Mouse (Mus musculus) hindbrain, embryonic 16.5 days (tissue): ENCODE measurements at regions not wholly inside any gene's neighbourhood (a gene's known extent, or its start where the extent isn't known, plus 50 kb on each side); places are given as distances from the start of the nearest gene placed in this dataset.
A peak's percentile ranks its signal among the peaks of the same experiment; 100 is the strongest.

Experiments
- ATAC-seq: fragments of 200-750 bp; cut with Nextera tagmentation; 2 replicates; pipeline ENCODE4 v1.8.0; 2017; ENCODE audit warnings: moderate TSS enrichment, moderate library complexity
- H3K27ac ChIP-seq: fragments of 300-500 bp; sonication (generic); 2 replicates; pipeline ENCODE4 v1.5.1; 2014; ENCODE audit warnings: low read depth, mild to moderate bottlenecking, control low read depth, low read length, moderate library complexity
- H3K27me3 ChIP-seq: fragments of 300-500 bp; sonication (generic); replicated peaks from 2 replicates; pipeline ENCODE4 v1.6.1; 2014; ENCODE audit warnings: low read length; ENCODE audit not compliant: control insufficient read depth, insufficient read depth
- H3K36me3 ChIP-seq: fragments of 300-500 bp; sonication (generic); 2 replicates; pipeline ENCODE4 v1.6.1; 2014; ENCODE audit warnings: mild to moderate bottlenecking, low read length, moderate library complexity, mixed read lengths; ENCODE audit not compliant: control insufficient read depth, insufficient read depth
- H3K4me1 ChIP-seq: fragments of 300-500 bp; sonication (generic); 2 replicates; pipeline ENCODE4 v1.6.1; 2014; ENCODE audit warnings: low read depth, low read length; ENCODE audit not compliant: control insufficient read depth, insufficient read depth
- H3K4me2 ChIP-seq: fragments of 300-500 bp; sonication (generic); 2 replicates; pipeline ENCODE4 v1.6.1; 2014; ENCODE audit warnings: mild to moderate bottlenecking, low read length, control low read depth, moderate library complexity
- H3K4me3 ChIP-seq: fragments of 300-500 bp; sonication (generic); 2 replicates; pipeline ENCODE4 v1.5.1; 2014; ENCODE audit warnings: mild to moderate bottlenecking, low read length, control low read depth, moderate library complexity
- H3K9ac ChIP-seq: fragments of 300-500 bp; sonication (generic); 2 replicates; pipeline ENCODE4 v1.6.1; 2014; ENCODE audit warnings: low read depth, mild to moderate bottlenecking, control low read depth, low read length, moderate library complexity
- H3K9me3 ChIP-seq: fragments of 300-500 bp; sonication (generic); 2 replicates; pipeline ENCODE4 v1.6.1; 2014; ENCODE audit warnings: mild to moderate bottlenecking, low read length, moderate library complexity; ENCODE audit not compliant: control insufficient read depth
- WGBS: fragments of 180-500 bp; shearing (Covaris S2); extraction: QIAGEN DNeasy Blood & Tissue Kit; methylation state at CpG from one replicate; pipeline ENCODE4 v1.1.7; 2014; 5-methylcytosine and 5-hydroxymethylcytosine counted together

DNA sequence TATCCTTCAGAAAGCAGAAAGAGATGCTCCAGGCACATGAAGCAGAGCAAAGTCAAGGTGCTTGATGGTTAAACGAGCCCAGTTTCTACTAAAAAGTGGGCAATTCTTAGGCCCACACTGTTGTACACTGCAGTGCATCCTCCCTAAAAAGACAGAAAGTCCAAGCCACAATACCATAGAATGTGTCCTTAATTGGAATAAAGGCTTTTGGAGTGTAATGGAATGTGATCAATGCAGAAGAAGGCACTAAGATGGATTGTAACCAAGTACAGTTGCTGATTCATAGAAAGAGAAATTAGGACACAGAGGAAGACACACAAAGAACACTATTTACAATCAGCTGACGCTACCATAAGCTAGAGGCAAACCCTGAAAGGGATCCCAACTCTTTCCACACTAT is 201.3 kb downstream of the Cpe start:
- Histone ChIP-seq H3K27ac (no peak overlapping the region), H3K4me3 (no peak overlapping the region), H3K9ac (no peak overlapping the region), H3K36me3 (no peaks in the 10 kb centered on the region), H3K4me2 (no peak overlapping the region), H3K9me3 (no peaks in the 10 kb centered on the region), H3K27me3 (no peaks in the 10 kb centered on the region), H3K4me1 (no peaks in the 10 kb centered on the region; the same call in 1 of the 2 replicates)
- ATAC-seq: no peak
- 96% methylated on average over 2 of the region's 2 CpGs for WGBS

DNA sequence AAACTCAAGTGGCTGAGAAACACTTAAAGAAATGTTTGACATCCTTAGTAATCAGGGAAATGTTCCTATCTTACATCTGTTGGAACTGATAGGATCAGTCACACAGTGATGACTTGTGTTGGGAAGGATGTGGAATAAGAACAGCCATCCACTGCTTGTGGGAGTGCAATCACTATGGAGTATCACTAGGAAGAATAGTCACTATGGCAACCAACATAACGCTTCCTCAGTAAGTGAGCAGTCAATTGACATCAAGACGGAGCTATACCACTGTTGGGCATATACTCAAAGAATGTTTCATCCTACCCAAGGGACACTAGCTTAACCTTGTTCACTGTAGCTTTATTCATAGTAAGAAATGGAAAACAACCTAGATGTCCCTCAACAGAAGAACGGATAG is 204.8 kb downstream of the Cpe start:
- 60% methylated on average over 3 of the region's 3 CpGs for WGBS
- no peak for ATAC-seq
- H3K4me3 ChIP-seq: no peak overlapping the region
- no peak overlapping the region for H3K9ac ChIP-seq
- no peaks in the 10 kb centered on the region for H3K4me1 ChIP-seq
- no peak overlapping the region for H3K27ac ChIP-seq
- H3K27me3 ChIP-seq: no peaks in the 10 kb centered on the region
- no peak overlapping the region for H3K4me2 ChIP-seq
- H3K36me3 ChIP-seq: no peaks in the 10 kb centered on the region
- H3K9me3 ChIP-seq: no peaks in the 10 kb centered on the region

DNA sequence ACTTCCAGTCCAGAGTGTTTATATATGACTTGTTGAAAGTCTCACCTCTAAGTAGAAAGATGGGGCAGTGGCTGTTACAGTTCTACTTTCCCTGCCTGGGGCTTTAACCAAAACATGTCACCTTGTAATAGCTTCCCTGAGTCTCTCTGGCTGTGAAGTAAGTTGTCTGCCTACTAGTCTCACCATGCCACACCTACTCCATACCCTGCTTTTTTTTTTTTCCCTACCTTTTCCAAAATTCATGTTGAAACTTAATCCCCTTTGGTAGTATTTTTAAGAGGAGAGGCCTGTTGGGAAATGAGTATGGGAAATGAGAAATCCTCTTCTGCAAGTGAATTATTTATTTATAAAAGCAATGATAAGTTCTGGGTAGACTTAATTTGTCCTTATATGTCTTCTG is 219.6 kb downstream of the Cpe start:
- H3K36me3 ChIP-seq: no peaks in the 10 kb centered on the region
- no peaks in the 10 kb centered on the region for H3K27me3 ChIP-seq
- no peak overlapping the region for H3K9ac ChIP-seq
- H3K9me3 ChIP-seq: no peaks in the 10 kb centered on the region
- no peak overlapping the region for H3K4me3 ChIP-seq
- H3K4me1 ChIP-seq: no peaks in the 10 kb centered on the region
- H3K27ac ChIP-seq: no peak overlapping the region
- no peak for ATAC-seq
- H3K4me2 ChIP-seq: no peak overlapping the region

DNA sequence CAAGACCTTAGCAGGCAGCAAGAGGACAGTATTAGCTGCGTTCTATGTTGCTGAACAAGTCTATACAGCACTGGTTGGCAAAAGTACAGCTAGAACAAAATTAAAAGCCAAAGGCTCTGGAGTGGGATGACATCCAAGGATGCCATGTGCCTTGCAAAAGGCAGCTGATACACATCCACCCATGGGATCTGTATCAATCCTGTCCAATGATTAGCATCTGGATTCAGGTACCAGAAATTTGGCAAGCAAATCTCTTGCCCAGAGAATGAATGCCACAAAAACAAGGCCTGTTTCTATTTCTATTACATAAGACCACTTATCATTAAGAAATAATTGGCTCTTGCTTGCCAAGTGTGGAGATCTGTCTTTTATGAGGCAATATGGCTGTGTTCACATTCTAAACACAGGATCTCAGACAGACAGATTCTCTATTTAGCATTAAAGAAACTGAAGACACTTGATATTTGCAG is 220.0 kb downstream of the Cpe start:
- 71% methylated on average over 1 of the region's 1 CpGs for WGBS
- ATAC-seq: peak; percentile 70; the same call in 1 of the 2 replicates

DNA sequence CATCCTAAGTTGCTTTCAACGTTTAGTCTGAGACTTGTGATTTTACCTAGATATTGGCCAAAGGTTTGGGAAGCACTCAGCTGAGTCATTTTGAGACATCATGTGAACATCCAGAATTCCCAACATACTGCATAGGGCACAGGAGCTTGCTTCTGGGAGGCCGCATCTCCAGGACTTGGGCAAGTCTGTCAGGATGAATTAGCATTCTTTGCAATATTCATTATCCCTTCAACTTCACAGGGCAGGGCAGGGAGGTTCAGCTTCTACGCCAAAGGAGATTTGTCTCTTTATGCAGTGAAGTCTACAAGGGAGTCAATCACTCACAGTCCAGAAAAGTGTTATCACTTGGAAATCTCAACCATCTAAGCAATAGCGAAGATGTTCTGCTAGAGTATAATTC is 231.7 kb downstream of the Cpe start:
- H3K27ac ChIP-seq: no peak overlapping the region

More for the DNA sequence above, 220.0 kb downstream of the Cpe start:
- H3K4me3 ChIP-seq: no peak overlapping the region
- no peaks in the 10 kb centered on the region for H3K9me3 ChIP-seq
- H3K9ac ChIP-seq: no peak overlapping the region
- no peaks in the 10 kb centered on the region for H3K4me1 ChIP-seq
- no peak overlapping the region for H3K4me2 ChIP-seq
- H3K27me3 ChIP-seq: no peaks in the 10 kb centered on the region
- no peaks in the 10 kb centered on the region for H3K36me3 ChIP-seq
- H3K27ac ChIP-seq: no peak overlapping the region

DNA sequence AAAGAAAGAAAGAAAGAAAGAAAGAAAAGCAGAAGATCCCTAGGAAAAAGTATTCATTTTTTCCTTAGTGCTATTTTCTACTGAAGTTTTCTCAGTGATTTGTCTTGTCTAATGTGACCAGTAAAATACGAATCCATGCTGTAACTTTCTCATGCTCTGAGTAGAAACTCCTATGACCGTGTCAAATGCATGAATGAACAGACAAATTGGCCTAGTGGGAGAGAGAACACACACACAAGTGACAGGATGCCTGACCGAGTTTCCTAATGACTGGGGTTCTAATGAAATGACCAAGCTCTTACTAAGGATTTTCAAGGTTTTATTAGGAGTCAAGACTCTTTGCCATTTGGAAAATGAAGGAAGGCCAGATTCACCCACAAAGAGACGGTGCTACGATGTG is 235.9 kb downstream of the Cpe start:
- Histone ChIP-seq H3K9ac (no peak overlapping the region), H3K4me3 (no peak overlapping the region), H3K4me1 (no peaks in the 10 kb centered on the region), H3K9me3 (no peaks in the 10 kb centered on the region), H3K27me3 (no peaks in the 10 kb centered on the region), H3K4me2 (no peak overlapping the region), H3K36me3 (no peaks in the 10 kb centered on the region), H3K27ac (no peak overlapping the region)
- WGBS: 59% methylated on average over 5 of the region's 5 CpGs
- no peak for ATAC-seq

More for the DNA sequence above, 231.7 kb downstream of the Cpe start:
- Histone ChIP-seq H3K4me1 (no peaks in the 10 kb centered on the region), H3K9me3 (no peaks in the 10 kb centered on the region), H3K27me3 (no peaks in the 10 kb centered on the region), H3K9ac (no peak overlapping the region), H3K4me3 (no peak overlapping the region), H3K36me3 (no peaks in the 10 kb centered on the region), H3K4me2 (no peak overlapping the region)
- no peak for ATAC-seq
- 82% methylated on average over 4 of the region's 4 CpGs for WGBS

DNA sequence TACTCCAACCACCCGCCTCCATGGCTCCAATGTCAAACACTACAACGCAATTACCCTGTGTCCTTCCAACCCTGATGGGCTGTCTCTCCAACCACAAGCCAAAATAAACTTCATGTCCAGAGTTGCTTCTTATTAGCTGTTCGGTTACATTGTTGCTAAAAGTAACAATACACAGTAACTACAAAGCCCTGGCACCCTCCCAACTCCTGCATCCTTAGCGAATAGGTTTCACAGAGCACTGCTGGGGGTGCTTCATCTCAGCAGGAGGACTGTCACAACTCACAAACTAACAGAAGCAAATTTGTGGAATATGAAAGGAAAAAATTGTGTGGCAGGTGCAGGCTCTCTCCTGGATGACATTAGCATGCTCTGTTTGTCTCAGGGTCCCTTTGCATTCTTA is 238.1 kb downstream of the Cpe start:
- 67% methylated on average over 4 of the region's 4 CpGs for WGBS
- no peak overlapping the region for H3K4me3 ChIP-seq

DNA sequence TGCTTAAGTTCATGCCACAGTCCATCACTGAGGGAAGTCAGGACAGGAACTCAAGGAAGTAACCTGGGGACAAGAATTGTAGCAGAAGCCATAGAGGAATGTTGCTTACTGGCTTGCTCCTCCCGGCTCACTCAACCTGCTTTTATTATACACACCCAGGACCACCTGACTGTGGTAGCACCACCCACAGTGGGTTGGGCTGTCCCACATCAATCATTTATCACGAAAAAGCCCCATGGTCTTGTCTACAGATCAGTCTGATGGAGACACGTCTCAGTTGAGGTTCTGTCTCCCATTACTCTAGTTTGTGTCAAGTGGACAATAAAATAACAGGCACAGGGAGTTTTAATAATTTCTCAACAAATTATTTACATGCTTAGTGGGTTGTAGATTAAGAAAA is 239.3 kb upstream of the Tll1 start:
- no peaks in the 10 kb centered on the region for H3K4me1 ChIP-seq
- H3K36me3 ChIP-seq: no peaks in the 10 kb centered on the region
- H3K4me2 ChIP-seq: no peak overlapping the region
- H3K9ac ChIP-seq: no peak overlapping the region
- no peaks in the 10 kb centered on the region for H3K9me3 ChIP-seq
- H3K4me3 ChIP-seq: no peak overlapping the region
- H3K27ac ChIP-seq: no peak overlapping the region
- ATAC-seq: no peak
- 89% methylated on average over 3 of the region's 3 CpGs for WGBS
- no peaks in the 10 kb centered on the region for H3K27me3 ChIP-seq

More for the DNA sequence above, 238.1 kb downstream of the Cpe start:
- H3K36me3 ChIP-seq: no peaks in the 10 kb centered on the region
- no peak overlapping the region for H3K9ac ChIP-seq
- no peaks in the 10 kb centered on the region for H3K4me1 ChIP-seq
- no peak for ATAC-seq
- H3K27ac ChIP-seq: no peak overlapping the region
- H3K27me3 ChIP-seq: no peaks in the 10 kb centered on the region
- H3K4me2 ChIP-seq: no peak overlapping the region
- H3K9me3 ChIP-seq: no peaks in the 10 kb centered on the region

DNA sequence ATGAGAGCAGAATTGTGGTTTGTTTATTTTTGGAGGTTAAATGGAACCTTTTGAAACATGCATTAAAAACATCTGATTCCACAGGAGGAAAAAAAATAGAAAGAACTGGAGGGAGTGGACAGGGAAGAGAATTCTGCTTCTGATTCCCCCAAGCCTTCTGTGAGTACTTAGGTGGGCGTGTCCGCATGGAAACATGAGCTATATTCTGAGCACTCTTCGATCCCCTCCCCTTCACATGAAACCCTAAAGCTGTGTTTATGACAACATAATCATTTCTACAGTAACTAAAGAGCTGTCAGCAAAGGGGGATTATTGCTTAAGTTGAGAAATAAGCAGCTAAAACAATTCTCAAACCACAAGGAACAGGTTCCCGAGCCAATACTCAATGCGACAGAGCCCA is 238.4 kb upstream of the Tll1 start:
- H3K9me3 ChIP-seq: no peaks in the 10 kb centered on the region
- no peak overlapping the region for H3K27ac ChIP-seq
- H3K4me1 ChIP-seq: no peaks in the 10 kb centered on the region
- H3K27me3 ChIP-seq: no peaks in the 10 kb centered on the region
- H3K4me3 ChIP-seq: no peak overlapping the region
- no peak overlapping the region for H3K9ac ChIP-seq
- 89% methylated on average over 5 of the region's 5 CpGs for WGBS
- no peak for ATAC-seq
- H3K36me3 ChIP-seq: no peaks in the 10 kb centered on the region
- H3K4me2 ChIP-seq: no peak overlapping the region

DNA sequence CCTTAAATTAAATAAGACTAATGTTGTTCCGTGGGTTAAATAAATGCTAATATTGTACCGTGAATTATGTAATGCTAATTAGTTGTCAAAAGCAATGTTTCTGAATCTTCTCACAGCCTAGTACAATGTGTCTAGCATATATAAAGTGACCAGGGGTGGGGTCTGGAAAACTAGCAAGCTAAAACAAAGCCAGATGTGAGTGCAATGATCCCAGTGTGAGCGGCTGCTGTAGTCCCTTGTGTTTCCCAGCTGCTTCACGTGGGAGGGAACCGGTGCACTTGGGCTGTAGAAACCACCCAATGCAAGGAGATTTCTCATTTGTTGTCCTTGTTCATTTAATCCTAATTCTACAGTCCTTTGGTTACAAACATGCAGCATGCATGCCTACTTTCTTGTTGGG is 232.4 kb upstream of the Tll1 start:
- H3K4me1 ChIP-seq: no peaks in the 10 kb centered on the region
- ATAC-seq: no peak
- WGBS: 74% methylated on average over 5 of the region's 5 CpGs
- no peaks in the 10 kb centered on the region for H3K27me3 ChIP-seq
- H3K36me3 ChIP-seq: no peaks in the 10 kb centered on the region
- no peaks in the 10 kb centered on the region for H3K9me3 ChIP-seq
- H3K9ac ChIP-seq: no peak overlapping the region
- H3K27ac ChIP-seq: no peak overlapping the region
- H3K4me2 ChIP-seq: no peak overlapping the region
- H3K4me3 ChIP-seq: no peak overlapping the region
